Mouse (Mus musculus) thymus, postnatal 0 days (tissue): ENCODE data around the gene Msi2. TPM values are rescaled to one million over a fixed set of nuclear protein-coding genes. Genes with fewer than 3 reads are reported as not detected.

Experiments
- DNase-seq: peaks from one replicate; pipeline ENCODE4 v3.0.0-alpha.2; 2015; ENCODE audit warnings: low spot score
- polyA plus RNA-seq: library from polyadenylated mRNA; unstranded; fragments of >200 nt; fragmentation: Nextera tagmentation; extraction: Ambion mirVana; gene quantifications from 2 replicates; pipeline ENCODE4 v1.2.1, GENCODE M21; 2015

The Msi2 gene
- polyA plus RNA-seq, 1 experiment from 2014 or later = 23.0 TPM

GRCm38 (mm10) chr11:88566613-88567606, 151.4 kb downstream of the Msi2 start:
- no peak for DNase-seq

- no peak for DNase-seq
Observed at GRCm38 (mm10) chr11:88564810-88565209, 153.5 kb downstream of the Msi2 start.

GRCm38 (mm10) chr11:88564363-88564762, 153.9 kb downstream of the Msi2 start:
- no peak for DNase-seq

- DNase-seq = no peak
Observed at GRCm38 (mm10) chr11:88561191-88561590, 157.1 kb downstream of the Msi2 start.

- no peak for DNase-seq
Observed at GRCm38 (mm10) chr11:88560634-88561033, 157.7 kb downstream of the Msi2 start.

GRCm38 (mm10) chr11:88559365-88559970, 158.8 kb downstream of the Msi2 start:
- DNase-seq = peak; percentile 38

GRCm38 (mm10) chr11:88558731-88559130, 159.6 kb downstream of the Msi2 start:
- no peak for DNase-seq

GRCm38 (mm10) chr11:88557828-88558580, 160.3 kb downstream of the Msi2 start:
- no peak for DNase-seq

GRCm38 (mm10) chr11:88557116-88557768, 161.1 kb downstream of the Msi2 start:
- DNase-seq = no peak

- peak; percentile 52 for DNase-seq
Observed at GRCm38 (mm10) chr11:88555902-88556549, 162.3 kb downstream of the Msi2 start.

- no peak for DNase-seq
Observed at GRCm38 (mm10) chr11:88555232-88555818, 163.0 kb downstream of the Msi2 start.

GRCm38 (mm10) chr11:88553521-88554310, 164.6 kb downstream of the Msi2 start:
- DNase-seq = no peak

GRCm38 (mm10) chr11:88552987-88553386, 165.3 kb downstream of the Msi2 start:
- peak; percentile 47 for DNase-seq

GRCm38 (mm10) chr11:88552385-88552784, 165.9 kb downstream of the Msi2 start:
- no peak for DNase-seq

- DNase-seq = peak; percentile 77
Observed at GRCm38 (mm10) chr11:88551034-88551433, 167.3 kb downstream of the Msi2 start.

- peak; percentile 69 for DNase-seq
Observed at GRCm38 (mm10) chr11:88550083-88550907, 168.0 kb downstream of the Msi2 start.

GRCm38 (mm10) chr11:88549529-88549900, 168.8 kb downstream of the Msi2 start:
- no peak for DNase-seq

GRCm38 (mm10) chr11:88548832-88549528, 169.3 kb downstream of the Msi2 start:
- no peak for DNase-seq
